Mouse (Mus musculus) hindbrain, embryonic 13.5 days (tissue): Measurements from ENCODE around the gene Rab29. TPM values are rescaled to one million over a fixed set of nuclear protein-coding genes. Genes with fewer than 3 reads are reported as not detected.

Experiments
- ATAC-seq: fragments of 200-750 bp; cut with Nextera tagmentation; 2 replicates; pipeline ENCODE4 v1.8.0; 2017; ENCODE audit warnings: moderate TSS enrichment; ENCODE audit not compliant: low FRiP score
- H3K27ac ChIP-seq: fragments of 300-500 bp; sonication (generic); 2 replicates; pipeline ENCODE4 v1.5.1; 2015; ENCODE audit warnings: inconsistent platforms, mild to moderate bottlenecking, moderate library complexity
- H3K27me3 ChIP-seq: fragments of 300-500 bp; sonication (generic); 2 replicates; pipeline ENCODE4 v1.6.1; 2015; ENCODE audit warnings: mild to moderate bottlenecking, inconsistent platforms
- H3K36me3 ChIP-seq: fragments of 300-500 bp; sonication (generic); 2 replicates; pipeline ENCODE4 v1.6.1; 2015; ENCODE audit warnings: mild to moderate bottlenecking, inconsistent platforms
- H3K4me1 ChIP-seq: fragments of 300-500 bp; sonication (generic); replicated peaks from 2 replicates; pipeline ENCODE4 v1.6.1; 2015; ENCODE audit warnings: inconsistent platforms
- H3K4me2 ChIP-seq: fragments of 300-500 bp; sonication (generic); 2 replicates; pipeline ENCODE4 v1.6.1; 2015; ENCODE audit warnings: inconsistent platforms, mild to moderate bottlenecking, moderate library complexity
- H3K4me3 ChIP-seq: fragments of 300-500 bp; sonication (generic); 2 replicates; pipeline ENCODE4 v1.5.1; 2015; ENCODE audit warnings: mild to moderate bottlenecking, inconsistent platforms
- H3K9ac ChIP-seq: fragments of 300-500 bp; sonication (generic); 2 replicates; pipeline ENCODE4 v1.6.1; 2015; ENCODE audit warnings: mild to moderate bottlenecking, inconsistent platforms
- H3K9me3 ChIP-seq: fragments of 300-500 bp; sonication (generic); 2 replicates; pipeline ENCODE4 v1.6.1; 2016; ENCODE audit warnings: inconsistent platforms
- WGBS: fragments of 180-500 bp; shearing (Covaris S2); methylation state at CpG from one replicate; pipeline ENCODE4 v1.1.7; 2015; 5-methylcytosine and 5-hydroxymethylcytosine counted together
- polyA plus RNA-seq: library from polyadenylated mRNA; unstranded; fragments of >200 nt; fragmentation: Nextera tagmentation; extraction: Ambion mirVana; gene quantifications from 2 replicates; pipeline ENCODE4 v1.2.1, GENCODE M21; 2015

Rab29 gene
- polyA plus RNA-seq, 1 experiment from 2014 or later = 8.0 TPM

DNA sequence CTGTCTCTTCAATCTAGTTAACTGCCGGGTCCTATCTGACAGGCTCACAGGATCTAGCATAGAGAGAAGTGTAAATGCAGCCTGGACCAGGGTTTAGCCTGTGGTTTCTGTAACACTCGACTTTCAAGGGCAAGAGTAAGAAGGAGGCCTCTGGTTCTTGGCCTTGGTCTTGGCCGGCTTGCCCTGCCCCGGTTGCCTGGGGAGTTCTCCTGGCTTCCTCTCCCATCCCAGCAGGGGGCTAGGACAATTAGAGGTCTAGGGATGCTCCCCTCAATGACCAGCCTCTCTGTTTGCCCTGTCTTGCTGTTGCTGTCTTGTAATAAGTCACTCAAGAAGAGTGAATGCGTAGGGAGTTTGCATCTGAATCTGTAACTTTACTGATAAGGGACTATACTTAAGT, 37.7 kb upstream of the Rab29 start:
- Histone ChIP-seq H3K36me3 (peaks cover 18% of the 10 kb centered on the region), H3K9me3 (no peaks in the 10 kb centered on the region), H3K9ac (peak overlapping the region; percentile 87), H3K4me3 (peak overlapping the region; percentile 76), H3K4me1 (peaks cover 61% of the 10 kb centered on the region), H3K27me3 (0 out of 2 replicates have a peak, but pooled peaks cover 2% of the 10 kb centered on the region), H3K4me2 (peak overlapping the region; percentile 82), H3K27ac (no peak overlapping the region)
- WGBS = 39% methylated on average over 5 of the region's 5 CpGs
- no peak for ATAC-seq

DNA sequence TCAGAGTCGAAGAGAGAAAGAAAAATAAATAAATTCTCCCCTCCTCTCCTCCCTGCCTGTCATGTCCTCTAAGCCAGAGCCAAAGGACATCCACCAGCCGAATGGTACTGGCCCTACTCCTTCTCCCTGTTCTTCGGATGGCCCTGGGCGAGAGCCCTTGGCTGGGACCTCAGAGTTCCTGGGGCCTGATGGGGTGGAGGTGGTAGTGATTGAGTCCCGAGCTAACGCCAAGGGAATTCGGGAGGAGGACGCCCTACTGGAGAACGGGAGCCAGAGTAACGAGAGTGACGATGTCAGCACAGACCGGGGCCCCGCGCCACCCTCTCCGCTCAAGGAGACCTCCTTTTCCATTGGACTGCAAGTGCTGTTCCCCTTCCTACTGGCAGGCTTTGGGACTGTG, 36.5 kb upstream of the Rab29 start:
- ATAC-seq = no peak
- H3K9me3 ChIP-seq = no peaks in the 10 kb centered on the region
- peaks cover 23% of the 10 kb centered on the region for H3K36me3 ChIP-seq
- H3K27me3 ChIP-seq = no peaks in the 10 kb centered on the region
- 94% methylated on average over 15 of the region's 15 CpGs for WGBS
- H3K9ac ChIP-seq = no peak overlapping the region; the same call in 1 of the 2 replicates
- no peak overlapping the region for H3K27ac ChIP-seq
- peaks cover 64% of the 10 kb centered on the region for H3K4me1 ChIP-seq
- no peak overlapping the region for H3K4me3 ChIP-seq
- no peak overlapping the region; the same call in 1 of the 2 replicates for H3K4me2 ChIP-seq

DNA sequence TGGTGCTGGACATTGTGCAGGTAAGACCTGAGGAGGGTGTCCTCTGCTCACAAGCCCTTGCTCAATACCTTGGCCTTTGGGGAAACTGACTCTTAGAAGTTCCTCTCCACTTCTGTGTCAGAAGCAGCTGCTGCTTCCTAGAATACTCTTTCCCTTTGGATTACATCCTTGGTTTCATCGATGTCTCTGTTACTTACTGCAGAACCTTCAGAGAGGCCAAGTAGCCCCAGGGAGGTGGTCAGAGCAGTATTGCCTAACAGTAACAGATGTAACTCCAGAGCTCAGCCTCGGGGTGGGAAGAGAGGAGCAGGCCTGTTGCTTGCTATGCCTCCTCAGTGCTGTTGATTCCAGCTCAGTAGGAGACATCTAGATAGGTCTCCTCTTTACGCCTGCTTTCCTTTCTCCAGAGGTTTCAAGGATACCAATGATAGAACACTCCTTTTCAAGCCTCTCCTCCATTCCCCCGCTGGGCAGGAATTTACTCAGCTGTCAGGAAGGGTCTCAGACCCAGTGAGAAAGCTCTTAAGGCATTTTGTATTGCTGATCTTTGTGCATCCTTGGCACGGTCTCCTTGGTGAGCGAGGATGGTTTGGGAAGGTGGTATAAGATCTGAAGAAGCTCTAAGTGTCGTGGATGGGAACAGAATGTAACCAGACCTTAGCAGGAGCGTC, 35.9 kb upstream of the Rab29 start:
- no peak for ATAC-seq
- H3K27me3 ChIP-seq = no peaks in the 10 kb centered on the region
- no peak overlapping the region for H3K27ac ChIP-seq
- WGBS = 74% methylated on average over 8 of the region's 8 CpGs
- H3K36me3 ChIP-seq = peaks cover 24% of the 10 kb centered on the region
- H3K9me3 ChIP-seq = no peaks in the 10 kb centered on the region
- 0 out of 2 replicates have a peak overlapping the region, but pooled peaks have one; percentile 6 for H3K4me2 ChIP-seq
- no peak overlapping the region for H3K4me3 ChIP-seq
- peak overlapping the region; percentile 21; the same call in 1 of the 2 replicates for H3K9ac ChIP-seq
- H3K4me1 ChIP-seq = peaks cover 66% of the 10 kb centered on the region

DNA sequence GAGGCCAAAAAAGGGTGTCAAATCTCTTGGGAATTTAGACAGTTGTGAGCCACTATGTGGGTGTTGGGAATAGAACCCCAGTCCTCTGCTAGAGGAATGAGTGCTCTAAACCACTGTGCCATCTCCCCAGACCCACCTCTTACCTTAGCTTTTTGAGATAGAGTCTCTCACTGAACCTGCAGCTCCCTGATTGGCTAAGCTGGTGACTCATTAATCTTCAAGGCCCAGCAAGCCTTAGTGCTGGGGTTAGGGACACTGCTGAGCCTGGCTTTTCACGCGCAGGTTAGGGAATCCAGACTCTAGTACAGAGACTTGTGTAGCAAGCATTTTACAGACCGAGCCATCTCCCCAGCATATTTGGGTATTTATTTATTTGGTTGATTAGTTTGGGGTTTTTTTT, 30.0 kb upstream of the Rab29 start:
- no peak overlapping the region for H3K4me3 ChIP-seq
- WGBS = 69% methylated on average over 3 of the region's 3 CpGs
- H3K9ac ChIP-seq = no peak overlapping the region
- peaks cover 45% of the 10 kb centered on the region for H3K36me3 ChIP-seq
- ATAC-seq = no peak
- no peak overlapping the region for H3K4me2 ChIP-seq
- no peaks in the 10 kb centered on the region for H3K9me3 ChIP-seq
- no peaks in the 10 kb centered on the region for H3K27me3 ChIP-seq
- H3K4me1 ChIP-seq = peaks cover 27% of the 10 kb centered on the region
- H3K27ac ChIP-seq = no peak overlapping the region

DNA sequence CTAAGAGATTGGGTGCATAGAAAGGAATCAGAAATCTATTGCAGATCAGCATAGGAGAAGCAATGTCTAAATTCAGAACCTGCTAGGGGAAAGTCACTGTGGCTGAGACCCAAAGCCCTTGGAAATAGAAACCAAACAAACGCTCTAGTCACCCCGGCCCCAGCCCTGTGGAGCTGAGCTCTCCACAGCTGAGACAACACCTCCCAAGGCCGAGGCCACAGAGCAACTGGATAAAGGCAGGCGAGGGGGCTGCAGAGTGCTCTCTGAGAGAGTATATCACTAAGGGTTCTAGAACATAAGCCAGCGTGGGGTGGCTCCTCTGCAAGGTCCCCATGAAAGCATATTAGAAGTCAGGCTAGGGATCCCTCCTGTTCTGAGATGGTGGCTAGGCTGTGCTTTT, 28.5 kb upstream of the Rab29 start:
- H3K27ac ChIP-seq = no peak overlapping the region
- H3K27me3 ChIP-seq = no peaks in the 10 kb centered on the region
- H3K4me3 ChIP-seq = no peak overlapping the region
- peaks cover 58% of the 10 kb centered on the region for H3K36me3 ChIP-seq
- H3K9me3 ChIP-seq = no peaks in the 10 kb centered on the region
- no peak overlapping the region for H3K4me2 ChIP-seq
- WGBS = 81% methylated on average over 5 of the region's 5 CpGs
- H3K4me1 ChIP-seq = peaks cover 14% of the 10 kb centered on the region; the same call in 1 of the 2 replicates
- ATAC-seq = no peak
- H3K9ac ChIP-seq = no peak overlapping the region

DNA sequence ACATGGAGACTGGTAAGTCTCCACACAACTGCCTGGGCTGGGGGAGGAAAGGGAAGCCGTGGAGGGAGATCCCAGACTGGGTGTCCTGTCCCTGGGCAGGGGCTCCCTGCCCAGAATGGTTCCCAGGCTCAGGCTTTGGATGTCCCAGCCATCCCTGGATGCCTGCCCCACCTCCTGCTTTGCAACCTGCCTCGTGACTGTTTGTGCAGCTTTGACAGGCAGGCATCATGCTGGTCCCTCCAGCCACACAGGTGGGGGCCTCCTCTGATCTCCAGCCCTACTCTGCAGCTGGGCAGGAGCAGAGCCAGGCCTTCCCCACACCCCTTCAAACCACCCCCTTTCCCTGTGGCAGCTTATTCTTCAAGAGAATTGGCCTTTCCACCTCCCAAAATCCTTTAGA, 27.7 kb upstream of the Rab29 start:
- peaks cover 58% of the 10 kb centered on the region for H3K36me3 ChIP-seq
- ATAC-seq = no peak
- no peaks in the 10 kb centered on the region for H3K9me3 ChIP-seq
- H3K4me3 ChIP-seq = no peak overlapping the region
- H3K4me2 ChIP-seq = no peak overlapping the region
- WGBS = 64% methylated on average over 2 of the region's 2 CpGs
- 0 out of 2 replicates have a peak, but pooled peaks cover 9% of the 10 kb centered on the region for H3K4me1 ChIP-seq
- no peaks in the 10 kb centered on the region for H3K27me3 ChIP-seq
- H3K9ac ChIP-seq = no peak overlapping the region
- no peak overlapping the region for H3K27ac ChIP-seq

DNA sequence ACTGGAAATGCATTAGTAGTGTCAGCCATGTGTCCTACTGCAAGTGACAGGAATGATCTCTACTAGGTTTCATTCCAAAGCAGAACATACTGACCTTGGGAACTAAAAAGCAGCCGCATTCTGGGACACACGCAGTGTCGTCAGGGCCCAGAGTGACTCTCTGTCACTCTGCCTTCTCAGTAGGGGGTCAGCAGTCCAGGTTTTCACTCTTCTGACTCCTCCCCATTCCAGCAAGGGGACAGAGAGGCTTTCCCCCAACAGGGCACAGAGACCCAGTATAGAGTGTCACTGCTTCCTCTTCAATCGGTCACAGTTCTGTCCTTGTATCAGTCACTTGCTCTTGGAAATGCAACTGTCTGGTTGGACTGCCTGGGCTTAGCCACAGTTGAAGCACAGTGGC, 24.8 kb upstream of the Rab29 start:
- H3K4me3 ChIP-seq = no peak overlapping the region
- H3K9me3 ChIP-seq = no peaks in the 10 kb centered on the region
- no peak overlapping the region for H3K4me2 ChIP-seq
- no peak overlapping the region for H3K9ac ChIP-seq
- no peak overlapping the region for H3K27ac ChIP-seq
- H3K36me3 ChIP-seq = peaks cover 72% of the 10 kb centered on the region
- no peaks in the 10 kb centered on the region for H3K4me1 ChIP-seq
- no peaks in the 10 kb centered on the region for H3K27me3 ChIP-seq
- no peak for ATAC-seq
- 79% methylated on average over 4 of the region's 4 CpGs for WGBS

DNA sequence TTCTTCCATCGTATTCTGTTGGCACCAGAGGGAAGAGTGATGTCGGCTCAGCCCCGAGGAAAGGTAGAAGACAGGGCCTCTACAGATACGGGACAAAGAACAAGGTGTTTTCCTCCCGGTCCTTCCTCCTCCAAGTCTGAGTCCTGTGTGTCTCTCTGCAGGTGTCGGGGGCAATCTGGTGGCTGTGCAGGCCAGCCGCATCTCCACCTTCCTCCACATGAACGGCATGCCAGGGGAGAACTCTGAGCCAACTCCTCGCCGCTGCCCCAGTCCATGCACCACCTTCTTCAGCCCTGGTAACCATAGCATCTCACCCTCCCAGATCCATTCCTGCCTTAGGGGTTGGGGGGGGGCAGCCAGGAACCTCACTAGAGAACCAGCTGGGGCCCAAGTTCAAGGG, 23.3 kb upstream of the Rab29 start:
- no peaks in the 10 kb centered on the region for H3K4me1 ChIP-seq
- no peak overlapping the region for H3K9ac ChIP-seq
- H3K27ac ChIP-seq = no peak overlapping the region
- H3K9me3 ChIP-seq = no peaks in the 10 kb centered on the region
- WGBS = 94% methylated on average over 10 of the region's 10 CpGs
- no peaks in the 10 kb centered on the region for H3K27me3 ChIP-seq
- no peak for ATAC-seq
- no peak overlapping the region for H3K4me3 ChIP-seq
- H3K36me3 ChIP-seq = peaks cover 79% of the 10 kb centered on the region
- no peak overlapping the region for H3K4me2 ChIP-seq

DNA sequence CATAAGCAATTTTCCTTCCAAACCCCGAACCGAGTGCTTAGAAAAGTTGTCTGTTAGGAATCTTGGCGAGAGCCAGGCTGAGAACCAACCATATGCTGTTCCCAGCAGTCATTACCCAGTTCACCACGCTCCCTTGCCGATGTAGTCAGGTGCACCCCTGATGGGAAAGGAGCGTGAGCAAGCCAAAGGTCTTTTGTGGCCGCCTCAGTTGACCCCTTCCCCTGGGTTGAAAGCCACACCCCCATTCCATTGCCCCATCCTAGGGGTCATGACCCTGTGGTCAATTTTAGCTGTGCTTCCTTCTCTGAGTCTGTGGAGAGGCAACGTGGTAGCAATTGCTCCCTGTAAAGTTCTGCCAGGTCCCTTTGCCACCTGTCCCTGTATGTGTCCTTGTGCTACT, 22.1 kb upstream of the Rab29 start:
- no peak overlapping the region for H3K4me2 ChIP-seq
- no peaks in the 10 kb centered on the region for H3K9me3 ChIP-seq
- H3K4me1 ChIP-seq = no peaks in the 10 kb centered on the region
- H3K27me3 ChIP-seq = no peaks in the 10 kb centered on the region
- H3K4me3 ChIP-seq = no peak overlapping the region
- H3K36me3 ChIP-seq = peaks cover 71% of the 10 kb centered on the region
- ATAC-seq = no peak
- WGBS = 47% methylated on average over 8 of the region's 8 CpGs
- H3K9ac ChIP-seq = no peak overlapping the region
- H3K27ac ChIP-seq = no peak overlapping the region

DNA sequence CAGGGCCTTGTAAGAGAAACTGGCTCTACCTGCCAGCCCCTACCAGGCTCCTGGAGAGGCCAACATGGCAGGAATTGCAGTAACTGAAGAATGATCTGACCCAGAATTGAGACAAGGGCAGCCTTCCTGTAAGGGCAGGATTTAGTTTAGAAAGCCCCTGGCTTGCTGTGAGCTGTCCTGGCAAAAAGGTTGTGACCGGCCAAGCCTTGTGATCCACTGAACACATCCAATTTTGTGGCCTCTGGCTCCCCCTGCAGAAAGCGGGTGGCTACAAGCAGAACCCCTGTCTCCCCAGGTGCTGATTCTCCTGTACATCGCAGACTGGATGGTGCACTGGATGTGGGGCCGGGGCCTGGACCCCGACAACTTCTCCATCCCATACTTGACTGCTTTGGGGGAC, 20.8 kb upstream of the Rab29 start:
- no peak overlapping the region for H3K4me3 ChIP-seq
- H3K9me3 ChIP-seq = no peaks in the 10 kb centered on the region
- no peak overlapping the region for H3K27ac ChIP-seq
- no peak for ATAC-seq
- H3K4me1 ChIP-seq = no peaks in the 10 kb centered on the region
- peaks cover 57% of the 10 kb centered on the region for H3K36me3 ChIP-seq
- H3K27me3 ChIP-seq = no peaks in the 10 kb centered on the region
- WGBS = 80% methylated on average over 5 of the region's 5 CpGs
- no peak overlapping the region for H3K9ac ChIP-seq
- H3K4me2 ChIP-seq = no peak overlapping the region

DNA sequence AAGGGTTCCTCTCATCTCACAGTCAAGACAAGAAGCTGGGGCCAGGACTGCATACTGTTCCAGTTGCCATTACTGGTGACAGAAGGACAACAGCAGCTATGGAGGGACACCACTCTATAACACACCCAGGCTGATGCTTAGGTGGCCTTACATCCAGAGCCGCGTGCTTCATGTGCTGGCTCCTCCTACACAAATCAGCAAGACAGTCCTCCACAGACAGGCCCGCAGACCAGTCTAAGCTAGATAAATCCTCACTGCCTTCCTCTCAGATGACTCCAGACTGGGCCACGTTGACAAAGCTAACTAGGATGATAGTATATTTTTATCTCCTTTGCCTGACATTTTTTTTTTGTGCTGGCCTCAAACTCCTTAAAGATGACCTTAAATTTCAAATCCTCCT, 5.2 kb upstream of the Rab29 start:
- ATAC-seq = no peak

DNA sequence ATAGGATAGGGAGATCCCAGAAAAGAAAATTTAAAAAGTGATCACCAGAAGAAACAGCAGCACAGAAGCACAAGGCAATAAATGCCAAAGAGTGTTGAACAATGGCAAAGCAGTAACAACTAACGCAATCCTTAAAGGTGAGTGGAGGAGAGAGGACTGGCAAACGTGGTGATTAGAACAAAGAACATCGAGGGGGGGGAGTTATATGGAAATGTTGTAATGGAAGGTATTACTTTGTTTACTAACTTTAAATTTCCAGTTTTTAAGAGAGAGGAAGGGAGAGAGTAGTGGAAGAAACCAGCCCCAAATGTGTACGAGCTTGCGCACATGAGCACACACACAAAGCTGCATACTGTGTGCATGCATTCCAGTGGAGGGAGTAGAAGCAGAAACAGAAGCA, 1.4 kb upstream of the Rab29 start:
- H3K27me3 ChIP-seq = peaks cover 9% of the 10 kb centered on the region
- no peaks in the 10 kb centered on the region for H3K9me3 ChIP-seq
- no peak overlapping the region for H3K4me3 ChIP-seq
- no peaks in the 10 kb centered on the region for H3K36me3 ChIP-seq
- 82% methylated on average over 5 of the region's 5 CpGs for WGBS
- peaks cover 5% of the 10 kb centered on the region for H3K4me1 ChIP-seq
- no peak overlapping the region for H3K4me2 ChIP-seq
- no peak overlapping the region for H3K9ac ChIP-seq
- no peak for ATAC-seq
- H3K27ac ChIP-seq = no peak overlapping the region

More for the DNA sequence above, 5.2 kb upstream of the Rab29 start:
- 89% methylated on average over 4 of the region's 4 CpGs for WGBS
- Histone ChIP-seq H3K9me3 (no peaks in the 10 kb centered on the region), H3K36me3 (no peaks in the 10 kb centered on the region), H3K4me3 (no peak overlapping the region), H3K4me1 (no peaks in the 10 kb centered on the region), H3K27me3 (no peaks in the 10 kb centered on the region), H3K9ac (no peak overlapping the region), H3K4me2 (no peak overlapping the region), H3K27ac (no peak overlapping the region)

DNA sequence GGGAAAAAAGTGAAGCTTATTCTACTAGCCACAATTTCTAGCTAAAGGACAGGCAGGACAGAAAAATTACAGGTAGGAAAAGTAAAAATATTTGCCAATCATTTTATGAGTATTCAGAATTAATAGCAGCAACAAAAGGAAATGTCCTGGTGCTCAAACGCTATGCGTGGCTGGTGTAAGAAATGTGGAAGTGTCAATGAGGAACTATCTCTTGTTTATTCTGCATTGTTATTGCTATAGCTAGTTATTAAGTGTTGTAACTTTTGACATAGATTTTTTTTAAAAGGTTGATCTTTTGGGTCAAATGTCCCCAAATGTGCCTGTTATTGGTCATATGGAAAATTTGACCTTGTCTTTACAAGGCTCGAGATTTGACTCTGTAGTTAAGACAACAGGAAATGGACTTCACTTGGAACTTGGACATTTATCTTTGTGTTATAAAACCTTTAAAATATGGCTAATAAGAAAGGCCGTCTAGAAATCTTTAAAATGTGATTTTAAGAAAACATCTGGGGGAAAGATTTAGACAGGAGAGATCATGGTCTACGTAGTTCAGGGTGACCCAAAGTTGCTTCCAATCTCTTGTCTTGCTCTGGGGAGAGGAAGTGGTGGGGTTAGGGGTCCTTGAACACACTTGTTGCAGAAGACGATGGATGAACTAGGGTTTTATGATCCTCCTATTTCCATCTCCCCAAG, 572 bp upstream of the Rab29 start:
- peak; percentile 60; the same call in 1 of the 2 replicates for ATAC-seq
- Histone ChIP-seq H3K4me1 (peaks cover 5% of the 10 kb centered on the region), H3K4me2 (no peak overlapping the region), H3K27ac (no peak overlapping the region), H3K9ac (no peak overlapping the region), H3K4me3 (no peak overlapping the region), H3K36me3 (no peaks in the 10 kb centered on the region), H3K9me3 (no peaks in the 10 kb centered on the region), H3K27me3 (peaks cover 9% of the 10 kb centered on the region)
- 83% methylated on average over 6 of the region's 6 CpGs for WGBS
